Mouse (Mus musculus) embryonic fibroblast, embryonic 13.5 days (primary cell): ENCODE results near the gene Mrpl17. TPM values are rescaled to one million over a fixed set of nuclear protein-coding genes. Genes with fewer than 3 reads are reported as not detected.

ENCODE experiments used
- H3K27ac ChIP-seq: 2 replicates; pipeline ENCODE4 v1.5.1; 2012; ENCODE audit warnings: low read length, control low read depth, inconsistent platforms; ENCODE audit not compliant: insufficient read depth
- H3K4me1 ChIP-seq: 2 replicates; pipeline ENCODE4 v1.6.1; 2011; ENCODE audit warnings: low read length; ENCODE audit not compliant: control insufficient read depth, insufficient read depth
- H3K4me3 ChIP-seq: 2 replicates; pipeline ENCODE4 v1.5.1; 2011; ENCODE audit warnings: mild to moderate bottlenecking, control low read depth, low read length; ENCODE audit not compliant: insufficient read depth
- CTCF ChIP-seq: IDR thresholded peaks from 2 replicates; pipeline ENCODE4 v1.5.1; 2011; ENCODE audit warnings: mild to moderate bottlenecking, control low read depth, low read length, moderate library complexity, borderline replicate concordance; ENCODE audit not compliant: insufficient read depth
- POLR2A ChIP-seq: IDR thresholded peaks from 2 replicates; pipeline ENCODE4 v1.6.1; 2011; ENCODE audit warnings: low read depth, mild to moderate bottlenecking, control low read depth, low read length, moderate library complexity
- polyA plus RNA-seq: library from polyadenylated mRNA; stranded (reverse); fragments of >200 nt; gene quantifications from 2 replicates; pipeline ENCODE4 v1.2.4, GENCODE M21; 2011; ENCODE audit warnings: low read depth; ENCODE audit not compliant: missing spikeins, insufficient read length

The Mrpl17 gene
- polyA plus RNA-seq, 1 experiment = 129 TPM

DNA sequence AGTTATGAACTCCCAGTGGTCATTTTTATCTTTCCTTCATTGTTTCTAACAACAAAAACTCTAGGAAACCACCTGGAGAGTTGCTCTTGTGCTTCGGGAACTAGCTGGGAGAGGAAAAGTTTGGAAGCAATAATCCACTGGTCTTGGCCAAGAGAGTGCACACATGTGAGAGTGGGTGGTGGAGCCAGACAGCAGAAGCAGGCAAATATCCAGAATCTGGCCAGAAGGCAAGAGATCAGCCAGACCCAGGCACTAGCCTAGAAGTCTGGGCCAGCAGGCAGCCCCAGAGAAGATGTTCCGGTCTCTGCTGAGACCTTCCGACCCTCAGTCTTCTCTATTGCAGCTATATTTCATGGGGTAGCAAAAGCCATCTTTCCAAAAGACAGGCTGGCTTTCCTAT lies 40.9 kb downstream of the Mrpl17 start:
- Histone ChIP-seq H3K27ac (no peak overlapping the region), H3K4me3 (no peak overlapping the region), H3K4me1 (no peaks in the 10 kb centered on the region; the same call in 1 of the 2 replicates)
- TF ChIP-seq POLR2A (no peak), CTCF (no peak)

DNA sequence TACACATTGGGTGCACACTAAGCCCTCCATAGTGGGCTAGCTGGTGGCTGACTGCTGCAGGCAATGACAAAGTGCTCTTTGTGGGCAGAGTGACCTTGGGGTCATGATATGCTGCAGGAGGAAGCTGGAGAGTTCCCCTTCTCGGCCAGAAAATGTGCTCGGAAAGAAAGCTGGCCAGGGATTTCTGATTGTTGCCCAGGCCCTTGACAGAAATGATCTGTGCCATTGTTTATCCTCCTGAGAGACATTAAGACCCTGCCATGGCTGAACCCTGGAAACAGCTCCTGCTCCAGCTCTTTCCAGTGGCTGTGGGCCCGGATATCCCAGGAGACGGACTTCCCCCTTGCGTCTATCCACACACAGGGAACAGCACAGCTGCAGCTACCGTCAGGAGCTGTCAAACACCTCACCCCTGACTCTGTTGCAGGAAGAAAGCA lies 43.2 kb downstream of the Mrpl17 start:
- TF ChIP-seq CTCF (no peak), POLR2A (no peak)
- Histone ChIP-seq H3K4me3 (no peak overlapping the region), H3K4me1 (no peaks in the 10 kb centered on the region; the same call in 1 of the 2 replicates), H3K27ac (no peak overlapping the region)

DNA sequence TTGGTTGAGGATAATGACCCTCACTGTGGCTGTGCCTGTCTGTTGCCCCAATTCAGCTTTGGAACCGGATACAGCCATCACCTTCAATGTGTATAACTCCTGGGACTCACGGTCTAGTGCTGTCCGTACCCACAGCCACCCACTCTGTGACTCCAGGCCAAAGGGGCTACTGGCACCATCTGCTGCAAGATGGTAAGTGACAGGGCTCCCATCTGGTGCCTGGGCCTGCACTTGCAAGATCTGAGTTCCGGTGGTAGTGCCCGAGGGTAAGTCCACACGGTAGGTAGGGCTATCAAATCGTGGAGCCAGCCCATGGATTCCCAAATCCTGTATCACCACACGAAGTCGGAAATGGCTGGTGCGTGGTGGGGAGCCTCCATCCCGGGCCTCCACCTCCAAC lies 46.6 kb downstream of the Mrpl17 start:
- TF ChIP-seq CTCF = no peak
- no peak for TF ChIP-seq POLR2A
- no peak overlapping the region for H3K27ac ChIP-seq
- no peaks in the 10 kb centered on the region; the same call in 1 of the 2 replicates for H3K4me1 ChIP-seq
- no peak overlapping the region for H3K4me3 ChIP-seq

DNA sequence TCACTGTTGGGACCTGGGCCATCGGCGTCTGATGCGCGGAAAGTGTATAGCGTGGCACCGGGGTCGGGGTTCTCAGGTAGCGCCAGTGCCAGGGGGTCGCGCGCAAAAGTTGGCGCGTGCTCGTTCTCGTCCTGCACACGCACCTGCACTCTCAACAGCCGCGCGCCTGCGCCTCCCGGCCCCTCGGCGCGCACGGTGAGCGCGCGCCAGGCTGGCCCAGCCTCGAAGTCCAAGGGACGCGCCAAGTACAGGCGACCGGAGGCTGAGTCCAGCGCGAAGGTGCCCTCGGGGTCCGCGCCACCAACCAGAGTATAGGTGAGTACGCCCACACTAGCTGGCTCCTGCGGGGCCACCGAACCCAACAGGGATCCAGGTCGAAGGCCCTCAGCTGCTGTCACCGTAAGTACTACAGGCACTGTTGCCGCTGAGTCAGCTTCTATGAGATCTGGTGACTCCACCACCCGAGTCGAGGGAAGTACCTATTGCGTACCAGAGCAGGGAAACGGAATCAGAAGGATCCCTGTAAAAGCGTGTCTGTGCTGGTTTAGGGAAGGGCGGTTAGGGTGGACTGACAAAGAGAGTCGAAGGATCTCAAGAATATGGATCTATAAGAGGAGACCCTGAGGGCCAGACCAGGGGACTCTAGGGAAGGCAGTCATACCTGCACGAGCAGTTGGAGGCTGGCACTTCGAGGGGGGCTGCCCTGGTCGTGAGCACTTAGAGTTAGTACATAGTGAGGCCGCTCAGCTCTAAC lies 48.2 kb downstream of the Mrpl17 start:
- TF ChIP-seq CTCF (no peak), POLR2A (no peak)
- no peak overlapping the region for H3K4me3 ChIP-seq
- no peak overlapping the region for H3K27ac ChIP-seq
- no peaks in the 10 kb centered on the region for H3K4me1 ChIP-seq

DNA sequence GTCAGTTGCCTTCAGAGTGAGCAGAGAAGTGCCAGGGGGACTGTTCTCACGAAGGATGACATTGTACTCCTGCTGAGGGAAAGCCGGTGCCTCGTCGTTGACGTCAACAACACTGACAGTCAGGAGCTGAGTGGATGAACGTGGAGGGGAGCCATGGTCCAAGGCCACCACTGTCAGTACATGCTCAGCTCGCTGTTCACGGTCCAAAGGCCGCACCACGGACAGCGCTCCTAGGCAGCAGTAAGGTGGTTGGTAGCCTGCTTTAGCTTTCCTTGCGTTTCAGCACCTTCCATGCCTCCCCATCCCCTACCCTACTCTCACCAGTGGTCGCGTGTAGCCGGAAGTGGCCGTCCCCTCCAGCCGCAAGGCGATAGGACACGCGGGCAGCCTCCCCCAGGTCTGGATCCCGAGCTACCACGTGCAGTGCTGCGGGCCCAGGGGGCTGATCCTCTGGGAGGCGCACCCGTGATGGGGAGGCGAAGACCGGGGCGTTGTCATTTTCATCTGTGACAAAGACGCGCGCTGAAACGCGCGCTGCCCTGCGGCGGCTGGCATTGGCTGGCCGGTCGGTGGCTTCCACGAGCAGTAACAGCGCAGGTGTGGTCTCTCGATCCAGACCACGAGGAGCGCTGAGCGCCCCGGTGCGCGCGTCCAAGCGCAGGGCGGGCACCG lies 49.0 kb downstream of the Mrpl17 start:
- no peak for TF ChIP-seq POLR2A
- TF ChIP-seq CTCF = no peak
- Histone ChIP-seq H3K4me3 (no peak overlapping the region), H3K4me1 (no peaks in the 10 kb centered on the region), H3K27ac (no peak overlapping the region)

DNA sequence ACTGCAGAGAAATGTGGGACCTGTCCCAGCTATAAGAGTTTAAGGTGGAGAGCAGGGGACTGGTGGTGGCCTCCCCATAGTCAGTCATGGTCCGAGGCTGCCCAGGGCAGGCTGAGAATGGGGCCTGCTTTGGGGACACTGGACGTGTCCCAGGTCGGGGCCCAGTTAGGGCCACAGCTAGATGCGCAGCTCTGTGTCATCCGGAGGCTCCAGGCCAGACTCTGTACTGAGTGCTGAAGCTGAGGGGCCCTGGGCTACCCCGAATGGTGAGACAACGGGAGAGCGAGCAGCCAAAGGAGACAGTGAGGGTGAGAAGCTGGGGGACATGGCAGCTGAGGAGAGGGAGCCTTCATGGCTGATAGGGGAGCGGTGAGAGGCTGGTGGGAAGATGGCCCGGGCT lies 57.6 kb downstream of the Mrpl17 start:
- Histone ChIP-seq H3K27ac (no peak overlapping the region), H3K4me1 (peaks cover 3% of the 10 kb centered on the region; the same call in 1 of the 2 replicates), H3K4me3 (no peak overlapping the region)
- TF ChIP-seq CTCF (no peak), POLR2A (no peak)

Other genes starting within 250 kb of the Mrpl17 start
- gene Apbb1, start 229.4 kb downstream of the Mrpl17 start, polyA plus RNA-seq = 10.9 and 11.2 TPM in 2 replicates
- gene Hpx, start 211.0 kb downstream of the Mrpl17 start, polyA plus RNA-seq = 1.3 TPM in 1 of 2 replicates, not detected in the other
- gene Trim3, start 177.5 kb downstream of the Mrpl17 start, polyA plus RNA-seq = 54.7 and 60.8 TPM in 2 replicates
- 51.4 and 59.6 TPM in 2 replicates for gene Timm10b, start 171.0 kb downstream of the Mrpl17 start, polyA plus RNA-seq
- 43.6 and 48.8 TPM in 2 replicates for gene Arfip2, start 170.7 kb downstream of the Mrpl17 start, polyA plus RNA-seq
- gene Gm45799, start 170.5 kb downstream of the Mrpl17 start, polyA plus RNA-seq = 25.5 and 27.1 TPM in 2 replicates
- 1.6 and 3.1 TPM in 2 replicates for gene Dnhd1, start 160.3 kb downstream of the Mrpl17 start, polyA plus RNA-seq
- gene Ilk, start 74.5 kb downstream of the Mrpl17 start, polyA plus RNA-seq = 295 and 379 TPM in 2 replicates
- 46.0 and 47.7 TPM in 2 replicates for gene Rrp8, start 73.7 kb downstream of the Mrpl17 start, polyA plus RNA-seq
- gene Taf10, start 66.7 kb downstream of the Mrpl17 start, polyA plus RNA-seq = 146 and 155 TPM in 2 replicates
- 200 and 265 TPM in 2 replicates for gene Tpp1, start 58.9 kb downstream of the Mrpl17 start, polyA plus RNA-seq
- 12.8 and 28.6 TPM in 2 replicates for gene Dchs1, start 23.4 kb downstream of the Mrpl17 start, polyA plus RNA-seq
- 2.0 and 3.9 TPM in 2 replicates for gene Gm4070, start 142.9 kb upstream of the Mrpl17 start, polyA plus RNA-seq